Mouse (Mus musculus) G1E (cell line): ENCODE data around the gene Cfap99. TPM values are rescaled to one million over a fixed set of nuclear protein-coding genes. Genes with fewer than 3 reads are reported as not detected.

Experiments
- ATAC-seq: 2 replicates; pipeline ENCODE4 v1.8.0; 2016; ENCODE audit warnings: mild to moderate bottlenecking; ENCODE audit not compliant: insufficient number of reproducible peaks, poor library complexity, low FRiP score, severe bottlenecking; ENCODE audit errors: extremely low read depth
- DNase-seq: peaks from one replicate; pipeline ENCODE4 v3.0.0; 2012; ENCODE audit warnings: low spot score
- H3K27me3 ChIP-seq: 2 replicates; pipeline ENCODE4 v1.6.1; 2012; ENCODE audit warnings: mild to moderate bottlenecking, low read length, inconsistent platforms; ENCODE audit not compliant: insufficient read depth
- H3K36me3 ChIP-seq: replicated peaks from 2 replicates; pipeline ENCODE3; 2012; ENCODE audit warnings: mild to moderate bottlenecking, inconsistent platforms
- H3K4me1 ChIP-seq: 2 replicates; pipeline ENCODE4 v1.6.1; 2012; ENCODE audit warnings: low read depth, low read length, inconsistent platforms, mixed read lengths; ENCODE audit not compliant: insufficient read depth
- H3K4me3 ChIP-seq: 2 replicates; pipeline ENCODE4 v1.5.1; 2012; ENCODE audit warnings: low read depth, mild to moderate bottlenecking, inconsistent platforms, low read length, moderate library complexity, mixed read lengths
- H3K9me3 ChIP-seq: replicated peaks from 2 replicates; pipeline ENCODE4 v1.6.1; 2012; ENCODE audit warnings: inconsistent platforms
- CTCF ChIP-seq: IDR thresholded peaks from 2 replicates; pipeline ENCODE4 v1.5.1; 2012; ENCODE audit warnings: low read depth, low read length, inconsistent platforms, mixed read lengths
- GATA1 ChIP-seq: IDR thresholded peaks from 2 replicates; pipeline ENCODE4 v1.6.1; 2012; ENCODE audit warnings: borderline replicate concordance, low read length, inconsistent platforms, mixed read lengths
- GATA2 ChIP-seq: IDR thresholded peaks from 2 replicates; pipeline ENCODE4 v1.6.1; 2012; ENCODE audit warnings: low read depth, low read length, inconsistent platforms, borderline replicate concordance
- POLR2AphosphoS5 ChIP-seq: IDR thresholded peaks from 2 replicates; pipeline ENCODE4 v1.6.1; 2012; ENCODE audit warnings: low read depth, low read length, inconsistent platforms; ENCODE audit not compliant: insufficient replicate concordance
- TAL1 ChIP-seq: conservative IDR thresholded peaks from 2 replicates; pipeline ENCODE4 v1.6.1; 2012; ENCODE audit warnings: low read depth, low read length, inconsistent platforms, mixed read lengths
- polyA plus RNA-seq: library from polyadenylated mRNA; stranded (reverse); fragments of >175 nt; gene quantifications from 2 replicates; pipeline ENCODE4 v1.2.3, GENCODE M21; 2012
- total RNA-seq, 2 experiments: library from RNA; stranded (forward) in 1 of 2; stranded (reverse) in 1 of 2; fragments of 200-1000 nt in 1 of 2; fragments of >200 nt in 1 of 2; fragmentation: Nextera tagmentation in 1 of 2; gene quantifications; 2 replicates each; pipeline ENCODE4 v1.2.3; 2014 to 2017

The Cfap99 gene
- total and polyA plus RNA-seq, 3 experiments = not detected

DNA sequence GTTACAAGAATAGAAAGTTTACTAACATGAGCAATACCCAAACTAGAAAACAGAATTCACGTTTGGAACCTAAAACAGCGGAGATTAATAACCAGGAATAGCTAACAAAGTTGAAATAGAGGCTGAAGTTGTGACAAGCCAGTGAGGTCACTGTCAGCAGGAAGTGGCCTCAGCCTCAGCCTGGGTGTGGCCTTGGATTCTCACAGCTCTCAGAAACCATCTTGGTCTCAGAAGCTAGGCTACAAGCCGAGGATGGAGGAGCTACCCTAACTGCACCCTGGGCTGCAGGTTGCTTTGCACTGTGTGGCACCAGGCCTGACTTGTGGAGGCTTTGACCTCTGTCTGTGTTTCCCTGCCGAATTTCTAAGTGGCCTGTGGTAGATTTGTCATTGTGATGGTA, 22.3 kb upstream of the Cfap99 start:
- no peaks in the 10 kb centered on the region for H3K36me3 ChIP-seq
- H3K4me1 ChIP-seq = no peaks in the 10 kb centered on the region
- H3K27me3 ChIP-seq = peaks cover 22% of the 10 kb centered on the region
- ATAC-seq (no peak), DNase-seq (no peak)
- no peaks in the 10 kb centered on the region for H3K9me3 ChIP-seq
- H3K4me3 ChIP-seq = no peak overlapping the region
- no peak for TF ChIP-seq GATA1

GRCm38 (mm10) chr5:34269197-34269920, 19.0 kb upstream of the Cfap99 start:
- H3K4me1 ChIP-seq = no peaks in the 10 kb centered on the region
- H3K9me3 ChIP-seq = no peaks in the 10 kb centered on the region
- ATAC-seq = no peak
- H3K27me3 ChIP-seq = peaks cover 39% of the 10 kb centered on the region
- no peak for TF ChIP-seq GATA2
- TF ChIP-seq TAL1 = no peak
- TF ChIP-seq POLR2AphosphoS5 = no peak
- no peak for TF ChIP-seq CTCF
- H3K4me3 ChIP-seq = no peak overlapping the region
- H3K36me3 ChIP-seq = no peaks in the 10 kb centered on the region
- no peak for DNase-seq

GRCm38 (mm10) chr5:34269921-34270465, 18.4 kb upstream of the Cfap99 start:
- ATAC-seq = no peak
- DNase-seq = no peak

GRCm38 (mm10) chr5:34271743-34272142, 16.7 kb upstream of the Cfap99 start:
- DNase-seq (peak; percentile 15), ATAC-seq (no peak)

More at GRCm38 (mm10) chr5:34269921-34270465, 18.4 kb upstream of the Cfap99 start:
- Histone ChIP-seq H3K27me3 (peaks cover 39% of the 10 kb centered on the region), H3K4me3 (no peak overlapping the region), H3K4me1 (no peaks in the 10 kb centered on the region), H3K36me3 (no peaks in the 10 kb centered on the region), H3K9me3 (no peaks in the 10 kb centered on the region)
- TF ChIP-seq CTCF (no peak), GATA1 (no peak), POLR2AphosphoS5 (no peak), GATA2 (no peak), TAL1 (no peak)

GRCm38 (mm10) chr5:34273251-34273681, 15.1 kb upstream of the Cfap99 start:
- ATAC-seq = no peak
- Histone ChIP-seq H3K9me3 (no peaks in the 10 kb centered on the region), H3K36me3 (no peaks in the 10 kb centered on the region), H3K27me3 (peaks cover 45% of the 10 kb centered on the region), H3K4me1 (no peaks in the 10 kb centered on the region), H3K4me3 (no peak overlapping the region)
- no peak for DNase-seq
- TF ChIP-seq CTCF (no peak), GATA1 (no peak), TAL1 (no peak), GATA2 (no peak), POLR2AphosphoS5 (no peak)

More at GRCm38 (mm10) chr5:34271743-34272142, 16.7 kb upstream of the Cfap99 start:
- TF ChIP-seq CTCF = peak; percentile 53; the same call in 1 of the 2 replicates
- no peak for TF ChIP-seq TAL1
- H3K4me1 ChIP-seq = no peaks in the 10 kb centered on the region
- peaks cover 47% of the 10 kb centered on the region for H3K27me3 ChIP-seq
- H3K9me3 ChIP-seq = no peaks in the 10 kb centered on the region
- no peak overlapping the region for H3K4me3 ChIP-seq
- no peaks in the 10 kb centered on the region for H3K36me3 ChIP-seq

- Histone ChIP-seq H3K4me1 (no peaks in the 10 kb centered on the region), H3K9me3 (no peaks in the 10 kb centered on the region), H3K4me3 (no peak overlapping the region), H3K36me3 (no peaks in the 10 kb centered on the region), H3K27me3 (peaks cover 53% of the 10 kb centered on the region)
- no peak for ATAC-seq
- no peak for TF ChIP-seq GATA2
- TF ChIP-seq CTCF = no peak
- TF ChIP-seq TAL1 = no peak
- no peak for TF ChIP-seq GATA1
- no peak for TF ChIP-seq POLR2AphosphoS5
- DNase-seq = no peak
Measured at GRCm38 (mm10) chr5:34274268-34274667, 14.1 kb upstream of the Cfap99 start.
